Mouse (Mus musculus) testis, postnatal 10 days (tissue): ENCODE data around the gene Styx.

Experiments
- DNase-seq: peaks from one replicate; pipeline ENCODE4 v3.0.0; 2021; ENCODE audit warnings: low spot score

Gene Styx

DNA sequence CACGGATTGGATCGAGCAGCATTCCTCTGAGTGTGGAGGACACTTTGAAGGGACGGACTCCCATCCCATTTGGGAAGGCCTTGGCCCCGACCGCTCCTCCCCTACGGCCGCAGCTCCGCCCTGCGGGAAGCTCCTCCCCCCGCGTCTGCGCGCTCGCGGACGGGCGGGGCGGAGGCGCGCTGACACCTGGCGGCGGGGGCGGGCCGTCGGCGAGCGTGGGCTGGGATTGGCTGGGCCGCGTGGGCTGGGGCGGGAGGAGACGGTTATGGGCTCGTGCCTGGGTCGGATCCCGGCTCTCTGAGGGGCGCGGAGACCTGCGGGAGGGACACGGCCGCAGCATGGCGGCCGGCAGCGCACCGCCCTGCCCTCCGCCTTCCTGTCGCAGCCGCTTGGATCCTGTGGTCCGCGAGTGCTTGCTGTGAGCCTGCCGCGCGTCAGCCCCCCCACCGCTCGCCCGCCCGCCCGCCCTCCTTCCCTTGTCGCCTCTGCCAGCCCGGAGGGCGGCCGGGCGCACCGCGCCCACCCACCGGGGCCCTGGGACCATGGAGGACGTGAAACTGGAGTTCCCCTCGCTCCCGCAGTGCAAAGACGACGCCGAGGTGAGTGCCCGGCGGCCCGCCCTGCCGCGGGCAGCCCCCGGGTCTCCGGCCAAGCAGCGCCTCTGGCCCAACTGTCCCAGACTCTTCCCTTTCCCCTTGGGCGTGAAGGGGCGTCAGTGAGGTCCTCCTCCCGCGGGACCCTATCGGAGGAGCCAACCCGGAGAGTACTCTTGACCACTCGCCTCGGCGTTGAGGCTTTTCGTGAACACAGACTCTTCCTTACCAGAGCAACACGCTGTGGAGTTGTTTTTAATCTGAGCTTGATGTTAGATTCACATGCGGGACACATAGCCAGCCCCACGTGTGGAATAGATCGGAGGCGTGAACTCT lies at the start of gene Styx:
Styx (plus strand) TSS at position 163 of the 929 bp plus-strand sequence.
- DNase-seq: peak; percentile 99

DNA sequence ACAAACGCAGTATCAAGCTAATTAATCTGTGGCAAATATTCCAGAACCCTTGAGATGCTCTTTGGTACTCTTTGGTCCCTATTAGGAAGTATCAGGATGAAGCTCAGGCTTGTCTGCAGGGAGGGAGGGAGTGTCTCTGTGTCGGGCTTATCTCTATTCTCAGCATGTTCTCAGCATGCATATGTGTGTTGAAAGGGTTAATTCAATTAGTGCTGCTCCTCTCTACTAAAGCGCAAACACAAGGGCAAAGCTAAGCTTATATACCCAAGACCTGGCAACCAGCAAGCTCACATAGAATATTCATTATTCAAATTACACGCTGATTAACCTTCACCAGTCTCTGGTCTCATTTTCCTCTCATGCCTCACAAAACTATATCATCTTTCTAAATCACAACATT lies 47.0 kb upstream of the Styx start:
- no peak for DNase-seq

DNA sequence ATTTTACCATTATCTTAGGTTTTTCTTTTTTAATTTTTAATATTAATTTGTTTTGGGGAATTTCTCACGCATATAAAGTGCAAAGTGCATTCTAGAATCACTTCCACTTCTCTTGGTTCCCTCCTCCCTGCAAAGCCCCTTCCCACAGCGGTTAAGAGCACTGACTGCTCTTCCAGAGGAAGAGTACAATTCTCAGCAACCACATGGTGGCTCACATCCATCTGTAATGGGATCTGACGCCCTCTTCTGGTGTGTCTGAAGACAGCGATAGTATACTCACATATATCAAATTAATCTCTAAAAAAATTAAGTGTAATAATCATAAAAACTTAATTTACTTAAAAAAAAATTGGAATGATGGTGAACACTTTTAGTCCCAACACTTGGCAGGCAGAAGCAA lies 46.5 kb upstream of the Styx start:
- no peak for DNase-seq

DNA sequence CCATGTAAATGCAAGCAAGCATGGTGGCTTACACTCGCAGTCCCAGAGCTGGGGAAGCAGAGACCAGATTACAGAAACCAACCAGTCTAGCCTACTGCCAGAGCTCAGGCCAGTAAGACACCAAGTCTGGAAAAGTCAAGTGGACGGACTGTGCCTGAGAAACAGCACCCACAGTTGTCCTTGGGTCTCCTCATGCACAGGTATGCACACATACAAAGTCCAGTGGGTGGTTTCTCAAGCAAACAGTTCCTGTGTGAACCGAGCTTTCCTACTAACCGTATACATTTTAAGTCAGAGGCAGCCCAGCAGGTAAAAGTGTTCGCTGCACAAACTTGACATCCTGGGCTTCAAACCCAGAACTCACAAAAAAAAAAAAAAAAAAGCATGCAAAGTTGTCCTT lies 45.0 kb upstream of the Styx start:
- DNase-seq: no peak

DNA sequence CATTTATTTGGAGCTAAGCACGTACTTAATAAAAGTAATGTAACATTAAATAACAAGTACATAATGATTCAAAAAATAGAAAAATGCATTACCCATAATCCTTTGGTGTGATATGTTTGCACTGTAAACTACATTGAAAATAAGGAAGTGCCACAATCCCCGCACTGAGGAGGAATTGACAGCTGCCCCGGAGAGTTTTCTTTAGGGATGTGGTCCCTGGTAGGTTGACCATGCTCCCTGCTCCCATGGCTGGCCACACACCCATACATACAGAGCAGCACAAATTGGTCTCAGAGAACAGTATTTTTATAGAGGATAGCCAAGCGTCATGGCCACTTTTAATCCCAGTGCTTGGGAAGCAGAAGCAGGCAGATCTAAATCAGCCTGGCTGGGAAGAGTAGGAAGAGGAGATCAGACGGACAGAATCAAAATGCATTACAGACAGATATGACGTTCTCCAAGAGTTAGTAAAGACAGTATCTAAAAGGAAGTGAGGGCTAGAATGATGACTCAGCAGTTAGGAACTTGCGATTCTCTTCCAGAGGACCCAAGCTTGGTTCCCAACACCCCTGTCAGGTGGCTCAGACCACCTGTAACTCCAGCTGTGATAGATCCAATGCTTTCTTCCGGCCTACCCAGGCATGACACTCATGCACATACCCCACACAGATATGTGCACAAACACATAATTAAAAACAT lies 43.1 kb upstream of the Styx start:
- no peak for DNase-seq

DNA sequence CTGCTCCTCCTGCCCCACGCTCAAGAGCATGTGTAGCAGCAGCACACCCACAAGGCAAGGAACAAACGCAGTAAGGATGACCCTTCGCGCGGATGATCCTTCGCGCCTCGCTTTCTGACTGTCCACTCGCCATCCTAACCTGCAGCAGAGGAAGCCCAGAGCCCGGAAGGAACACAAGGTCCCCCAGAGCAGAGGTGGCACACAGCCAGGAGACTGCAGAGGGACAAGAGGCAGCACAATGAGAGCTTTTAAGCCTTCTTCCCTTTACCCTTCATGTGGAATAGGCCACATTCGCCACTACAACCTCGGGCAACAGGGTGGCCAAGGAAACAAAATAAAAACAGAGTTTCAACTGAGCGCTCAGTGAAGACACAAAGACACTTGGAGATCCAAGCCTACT lies 41.2 kb upstream of the Styx start:
- peak; percentile 63 for DNase-seq

DNA sequence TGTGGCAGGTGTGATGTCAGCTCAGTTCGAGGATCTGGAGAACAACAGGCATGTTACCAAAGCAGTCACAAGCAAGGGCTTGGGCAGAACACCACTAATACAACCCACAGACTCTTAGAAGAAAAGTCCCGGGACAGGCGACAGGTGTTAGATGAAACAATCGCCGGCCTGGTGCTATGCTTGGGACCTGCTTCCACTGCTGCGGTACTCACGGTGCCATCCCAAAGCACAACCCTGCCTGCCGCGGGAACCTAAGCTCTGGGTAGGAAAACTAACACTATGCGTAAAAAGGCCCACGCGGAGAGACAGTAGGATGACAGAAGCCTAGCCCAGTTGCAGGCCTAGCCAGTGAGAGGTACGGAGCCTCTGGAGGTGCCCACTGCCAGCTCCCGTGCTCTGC lies 40.8 kb upstream of the Styx start:
- DNase-seq: no peak

DNA sequence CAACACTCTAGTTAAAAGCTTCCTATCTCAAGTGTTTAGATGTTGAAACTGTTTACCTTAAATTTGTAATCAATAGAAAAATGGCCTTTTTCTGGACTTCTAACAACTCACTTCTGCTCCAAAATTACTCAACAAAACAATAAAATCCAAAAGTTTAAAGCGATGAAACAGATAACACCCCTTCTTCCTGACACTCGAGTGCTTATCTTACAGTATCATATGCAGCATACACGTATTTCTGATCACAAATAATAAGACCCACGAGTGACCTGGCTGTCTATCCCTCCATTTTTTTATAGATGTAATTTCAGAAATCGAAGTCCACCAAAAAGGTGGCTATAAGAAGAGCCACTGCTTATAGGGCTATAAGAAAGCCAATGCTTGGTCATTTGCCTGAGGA lies 34.0 kb upstream of the Styx start:
- DNase-seq: no peak

DNA sequence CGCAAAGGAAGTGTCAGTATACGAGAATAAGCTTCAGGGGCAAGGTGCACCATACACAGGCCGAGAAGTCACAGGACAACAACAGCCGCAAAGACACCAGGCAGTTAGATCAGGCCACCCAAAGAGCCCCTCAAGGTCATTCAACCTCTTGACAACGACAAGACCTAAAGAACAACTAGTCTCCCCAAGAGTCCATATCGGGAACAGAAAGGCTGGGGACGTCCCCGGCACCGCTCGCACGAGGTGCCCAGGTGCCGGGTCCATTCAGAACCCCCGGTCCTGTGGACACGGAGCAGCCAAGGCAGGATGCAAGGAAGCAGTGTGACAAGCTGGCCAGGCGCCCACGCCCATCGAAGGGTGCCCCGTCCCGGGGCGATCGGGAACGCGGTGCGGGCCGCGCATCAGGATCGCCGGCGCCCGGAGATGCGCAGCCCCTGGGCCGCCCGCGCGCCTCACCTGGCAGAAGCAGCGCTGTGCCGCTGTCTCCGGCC lies 32.9 kb upstream of the Styx start:
- DNase-seq: peak; percentile 74

DNA sequence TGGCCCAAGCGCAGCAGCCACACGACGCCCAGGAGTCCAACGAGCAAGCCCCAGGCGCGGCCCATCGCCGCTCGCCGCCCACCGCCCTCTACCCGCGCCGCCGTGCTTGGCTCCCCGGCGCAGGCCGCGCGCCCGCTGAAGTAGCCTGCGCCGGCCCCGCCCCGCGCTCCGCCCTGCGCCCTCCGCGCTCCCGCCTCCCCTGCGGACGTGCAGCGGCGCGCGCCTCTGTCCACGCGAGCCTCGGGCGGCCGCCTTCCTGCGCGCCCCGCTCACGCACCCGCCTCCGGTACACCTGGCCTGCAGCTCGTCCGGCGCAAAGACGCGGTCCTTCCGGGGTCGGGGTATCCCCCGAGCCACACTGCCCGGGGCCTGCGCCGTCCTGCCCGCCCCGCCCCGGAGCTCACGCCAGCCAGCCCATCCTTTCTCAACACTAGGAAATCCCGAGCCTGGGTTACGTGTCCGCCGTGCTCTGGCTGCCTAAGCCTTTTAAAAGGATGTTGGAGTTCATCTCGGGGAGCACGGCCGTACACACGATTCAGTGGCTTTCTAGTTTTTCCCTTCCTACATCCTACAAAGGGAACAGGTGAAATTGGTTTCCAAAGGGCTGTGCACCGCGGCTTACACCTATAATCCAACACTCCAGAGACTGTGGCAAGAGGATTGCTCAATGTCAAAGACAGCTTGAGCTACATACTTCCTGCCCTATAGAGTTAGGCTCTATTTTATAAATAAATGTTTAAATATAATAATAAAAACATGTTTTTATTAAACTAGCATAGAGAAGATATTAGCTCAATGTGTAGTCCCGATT lies 32.3 kb upstream of the Styx start, which contains the start of gene Ero1l:
Ero1l (minus strand) TSS at position 346 of the 811 bp plus-strand sequence.
- DNase-seq: peak; percentile 87

DNA sequence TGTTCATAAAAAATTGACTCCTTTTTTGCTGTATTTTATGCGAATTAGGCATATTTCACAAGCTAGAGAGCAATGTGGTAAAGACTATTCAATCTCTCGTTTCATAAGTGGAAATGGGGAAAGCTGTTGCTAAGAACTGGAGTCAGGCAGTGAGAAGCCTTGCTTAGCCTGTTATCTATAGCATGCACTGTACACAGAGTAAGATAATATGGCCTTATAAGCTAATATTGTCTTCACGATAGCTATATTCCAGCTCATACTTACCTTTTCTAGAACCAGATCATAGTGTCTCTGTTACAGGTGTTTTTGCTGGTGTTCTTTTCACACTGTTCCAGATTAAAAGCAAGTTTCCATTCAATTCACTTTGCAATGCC lies 31.7 kb upstream of the Styx start:
- no peak for DNase-seq

DNA sequence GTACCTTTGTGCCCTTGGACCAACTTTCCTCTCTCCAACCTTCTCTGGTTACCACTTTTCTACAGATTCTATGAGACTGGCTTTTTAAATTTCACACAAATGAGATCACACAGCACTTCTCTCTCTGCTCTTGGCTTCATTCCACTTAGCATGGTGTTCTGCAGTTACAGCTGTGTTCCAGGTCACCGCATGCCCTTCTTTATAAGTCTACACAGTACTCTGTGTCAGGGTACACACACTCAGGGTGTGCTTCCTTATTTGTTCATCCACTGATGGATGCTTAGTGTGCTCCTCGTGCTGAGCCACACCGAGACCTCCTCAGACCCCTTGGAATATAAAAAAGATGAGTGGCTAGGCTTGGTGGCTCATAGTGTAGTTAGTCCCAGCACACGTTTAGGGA lies 30.8 kb upstream of the Styx start:
- DNase-seq: no peak

DNA sequence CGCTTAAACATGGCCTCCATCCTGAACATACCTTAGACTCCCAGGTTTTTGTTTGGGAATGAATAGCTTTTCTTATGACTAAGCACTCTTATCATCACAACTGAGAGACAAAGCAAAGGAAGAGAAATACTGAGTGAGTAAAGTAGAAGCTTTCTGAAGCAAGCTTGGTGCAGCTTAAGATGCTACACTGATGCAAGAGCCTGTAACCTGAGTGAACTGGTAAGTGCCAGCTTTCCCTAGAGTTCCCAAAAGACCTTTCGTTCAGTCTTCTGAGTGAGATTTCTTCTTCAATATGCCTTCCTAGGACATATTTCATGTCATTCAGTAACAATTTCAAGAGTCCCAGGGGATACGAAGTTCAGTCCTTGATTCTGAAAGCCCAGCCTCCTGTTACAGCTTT lies 29.8 kb upstream of the Styx start:
- no peak for DNase-seq

DNA sequence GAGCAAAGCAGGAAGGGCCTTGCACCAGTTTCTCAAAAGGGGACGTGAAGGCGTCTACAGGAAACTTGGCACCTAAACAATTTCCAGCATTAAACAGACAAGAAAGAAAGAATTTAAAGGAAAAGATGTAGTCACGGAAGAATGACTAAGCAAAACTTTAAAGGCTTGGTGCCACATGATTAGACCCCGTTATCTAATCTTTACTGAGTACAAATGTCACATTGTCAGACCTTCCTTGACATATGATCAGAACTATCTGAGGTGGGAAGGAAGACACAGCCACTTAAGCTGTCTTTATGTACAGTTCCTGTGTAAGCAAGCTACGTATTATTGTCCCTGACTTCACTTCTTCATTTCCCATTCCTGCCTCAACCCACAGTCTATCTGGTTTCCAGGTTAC lies 29.3 kb upstream of the Styx start:
- DNase-seq: no peak

DNA sequence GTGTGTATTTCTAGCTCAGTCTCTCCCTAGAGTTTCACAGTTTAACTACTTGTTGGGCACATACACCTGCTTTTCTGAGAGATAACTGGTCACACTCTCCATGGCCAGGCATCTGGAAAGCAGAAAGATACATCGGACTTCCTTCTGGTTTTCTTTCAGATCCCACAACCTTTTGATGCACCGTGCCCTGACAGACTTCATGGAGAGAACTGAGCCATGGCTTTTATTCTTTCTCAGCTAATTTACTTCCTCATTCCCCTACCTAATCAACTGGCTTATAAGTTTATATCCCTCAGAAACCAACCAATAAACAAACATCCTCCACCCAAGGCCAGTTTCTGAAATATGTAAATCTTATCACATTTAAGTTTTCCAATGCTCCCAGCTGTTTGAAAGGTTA lies 28.4 kb upstream of the Styx start:
- no peak for DNase-seq

DNA sequence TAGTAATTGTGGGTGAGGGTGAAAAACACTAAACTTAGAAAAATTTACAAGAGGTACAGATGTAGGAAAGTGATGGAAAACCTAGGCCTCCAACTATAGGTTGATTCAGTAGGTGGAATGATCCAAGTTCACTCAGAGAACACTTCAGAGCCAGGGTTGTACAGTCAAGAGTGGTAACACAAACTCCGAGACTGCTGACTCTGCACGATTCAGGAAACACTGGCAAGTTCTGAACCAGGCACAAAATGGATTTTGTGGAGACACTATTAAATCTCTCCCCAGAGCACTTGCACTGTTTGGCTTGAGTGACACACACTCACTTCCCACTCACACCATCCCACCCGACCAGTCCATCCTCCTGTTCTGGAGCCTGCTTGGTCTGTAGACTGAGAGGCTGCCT lies 27.6 kb upstream of the Styx start:
- no peak for DNase-seq

DNA sequence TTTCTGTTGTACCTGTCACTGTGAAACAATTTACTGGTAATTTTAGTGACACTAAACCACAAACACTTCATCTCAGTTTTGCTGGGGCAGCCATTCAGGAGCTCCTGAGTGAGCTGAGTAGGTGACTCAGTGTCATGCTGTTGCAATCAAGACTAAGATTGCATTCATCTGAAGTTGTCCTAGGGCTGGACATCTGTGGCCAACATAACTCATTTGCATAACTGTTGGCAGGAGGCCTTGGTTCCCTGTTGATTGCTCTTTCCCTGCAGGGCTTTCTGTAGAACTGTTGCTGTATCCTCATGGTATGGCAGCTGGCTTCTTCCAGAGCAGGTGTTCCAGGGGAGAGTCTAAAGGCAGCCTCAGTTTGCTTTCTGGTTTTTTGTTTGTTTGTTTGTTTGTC lies 25.4 kb upstream of the Styx start:
- no peak for DNase-seq

DNA sequence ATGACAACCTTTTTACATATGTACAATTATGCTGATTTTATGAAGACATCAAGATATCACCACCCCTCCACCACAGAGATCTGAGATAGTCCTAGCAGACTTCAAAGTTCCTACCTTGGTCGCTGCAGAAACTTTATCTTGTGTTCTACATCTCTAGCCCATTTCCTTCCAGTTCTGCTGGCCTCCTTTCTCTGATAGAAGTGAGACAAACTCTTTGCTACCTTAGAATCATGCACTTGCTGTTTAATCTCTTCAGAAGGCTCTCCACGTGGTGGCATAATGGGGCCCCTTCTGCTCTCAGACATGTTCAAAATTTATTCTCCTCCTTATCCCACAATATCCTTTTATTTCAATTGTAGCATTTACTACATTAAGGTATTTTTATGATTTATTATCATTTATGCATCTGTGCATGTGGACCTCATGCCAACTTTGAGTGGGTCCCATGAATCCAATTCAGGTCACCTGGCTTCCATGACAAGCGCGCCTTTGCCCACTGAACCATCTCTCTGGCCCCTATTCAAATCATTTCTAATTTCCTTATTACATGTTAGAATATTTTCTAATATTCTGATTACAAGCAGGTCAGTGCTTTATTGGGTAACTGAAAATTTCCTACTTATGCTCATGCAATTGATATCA lies 22.7 kb upstream of the Styx start:
- no peak for DNase-seq

DNA sequence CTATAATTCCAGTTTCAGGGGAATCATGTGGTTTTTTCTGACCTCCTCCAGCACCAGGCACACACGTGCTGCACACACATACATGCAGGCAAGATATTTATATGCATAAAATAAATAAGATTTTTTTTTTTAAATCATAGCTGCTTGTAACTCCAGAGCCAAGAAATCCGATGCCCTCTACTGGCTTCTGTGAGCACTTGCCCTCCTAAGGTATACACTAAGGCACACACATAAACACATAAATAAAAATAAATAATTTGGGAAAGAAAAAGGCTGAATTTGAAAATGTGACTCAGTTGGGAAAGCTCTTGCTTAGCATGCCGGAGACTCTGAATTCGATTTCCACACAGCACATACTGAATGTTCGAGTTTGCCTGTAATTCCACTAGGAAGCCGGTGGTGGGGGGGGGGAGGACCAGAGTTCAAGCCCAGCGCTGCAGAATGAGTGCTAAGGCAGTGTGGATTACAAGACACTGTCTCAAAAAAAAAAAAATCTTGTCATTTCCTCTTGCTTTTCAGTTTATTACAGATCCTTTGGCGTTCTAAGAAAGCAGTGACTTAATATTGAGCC lies 21.8 kb upstream of the Styx start:
- DNase-seq: no peak

DNA sequence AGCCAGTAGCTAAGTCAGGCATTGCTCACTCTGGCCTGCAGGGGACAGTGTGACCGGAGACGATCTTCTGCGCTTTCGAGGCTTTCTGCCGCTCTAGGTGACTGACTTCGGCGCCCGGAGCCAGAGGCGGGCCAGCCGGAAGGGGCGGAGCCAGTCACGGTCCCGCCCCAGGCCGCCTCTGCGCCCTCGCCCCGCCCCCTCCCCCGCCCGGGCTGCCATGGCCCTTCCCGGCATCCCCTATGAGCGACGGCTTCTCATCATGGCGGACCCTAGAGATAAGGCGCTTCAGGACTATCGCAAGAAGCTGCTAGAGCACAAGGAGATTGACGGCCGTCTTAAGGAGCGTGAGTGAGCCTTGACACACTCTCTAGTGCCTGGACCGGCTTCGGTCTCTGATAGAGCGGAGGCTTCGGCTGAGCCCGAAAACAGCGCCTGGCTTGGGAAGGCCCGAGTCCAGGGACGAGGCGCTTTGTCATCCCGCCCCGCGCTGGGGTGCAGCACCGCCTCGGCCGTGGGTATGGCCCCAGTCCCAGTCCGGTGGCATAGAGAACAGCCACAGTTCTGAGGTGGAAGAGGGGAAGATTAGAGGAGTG lies 21.2 kb upstream of the Styx start, which contains the start of gene Psmc6:
Psmc6 (plus strand) TSS at position 200 of the 593 bp plus-strand sequence.
- DNase-seq: peak; percentile 93
